Mouse (Mus musculus) small intestine, adult 2 months (tissue): ENCODE results near the gene Def8. TPM values are rescaled to one million over a fixed set of nuclear protein-coding genes. Genes with fewer than 3 reads are reported as not detected.
A peak's percentile ranks its signal among the peaks of the same experiment; 100 is the strongest.

Experiments
- H3K27ac ChIP-seq: fragments of 200-500 bp; 2 replicates; pipeline ENCODE4 v1.5.1; 2012; ENCODE audit warnings: low read depth, low read length, control low read depth, inconsistent platforms; ENCODE audit not compliant: insufficient read depth
- H3K27me3 ChIP-seq: fragments of 200-500 bp; 2 replicates; pipeline ENCODE4 v1.6.1; 2012; ENCODE audit warnings: mild to moderate bottlenecking, moderate library complexity, low read length, inconsistent platforms; ENCODE audit not compliant: control insufficient read depth, insufficient read depth
- H3K36me3 ChIP-seq: fragments of 200-500 bp; 2 replicates; pipeline ENCODE4 v1.6.1; 2012; ENCODE audit warnings: mild to moderate bottlenecking, low read length, control low read depth, inconsistent platforms; ENCODE audit not compliant: control insufficient read depth, insufficient read depth
- H3K4me1 ChIP-seq: fragments of 200-500 bp; 2 replicates; pipeline ENCODE4 v1.6.1; 2012; ENCODE audit warnings: low read length, inconsistent platforms, mixed read lengths; ENCODE audit not compliant: control insufficient read depth, insufficient read depth, insufficient read length
- H3K4me3 ChIP-seq: fragments of 200-500 bp; 2 replicates; pipeline ENCODE4 v1.5.1; 2012; ENCODE audit warnings: low read depth, mild to moderate bottlenecking, control low read depth, inconsistent platforms, low read length, moderate library complexity
- CTCF ChIP-seq: fragments of 200-500 bp; IDR thresholded peaks from 2 replicates; pipeline ENCODE4 v1.5.1; 2012; ENCODE audit warnings: low read depth, mild to moderate bottlenecking, control low read depth, inconsistent platforms, low read length, moderate library complexity, mixed read lengths; ENCODE audit not compliant: insufficient replicate concordance, insufficient read length; ENCODE audit errors: extremely low read depth
- POLR2A ChIP-seq: fragments of 200-500 bp; IDR thresholded peaks from 2 replicates; pipeline ENCODE4 v1.6.1; 2012; ENCODE audit warnings: low read depth, mild to moderate bottlenecking, control low read depth, inconsistent platforms, low read length, moderate library complexity
- WGBS: fragments of 180-500 bp; shearing (Covaris S2); methylation state at CpG from one replicate; pipeline ENCODE4 v1.1.7; 2018; 5-methylcytosine and 5-hydroxymethylcytosine counted together
- polyA plus RNA-seq: library from polyadenylated mRNA; depleted of rRNA; stranded (reverse); fragments of >200 nt; gene quantifications from 2 replicates; pipeline ENCODE4 v1.2.3, GENCODE M21; 2012

The Def8 gene
- polyA plus RNA-seq, 1 experiment, result 18.4 TPM

- H3K27ac ChIP-seq, result no peak overlapping the region
- peaks cover 13% of the 10 kb centered on the region for H3K4me1 ChIP-seq
- H3K4me3 ChIP-seq, result no peak overlapping the region
- no peak for TF ChIP-seq CTCF
- TF ChIP-seq POLR2A, result no peak
- H3K27me3 ChIP-seq, result no peaks in the 10 kb centered on the region
- 93% methylated on average over 34 of the region's 34 CpGs for WGBS
- no peaks in the 10 kb centered on the region for H3K36me3 ChIP-seq
Observed at GRCm38 (mm10) chr8:123420525-123421281, 2.6 kb upstream of the Def8 start.

GRCm38 (mm10) chr8:123421325-123421724 lies 2.0 kb upstream of the Def8 start:
- H3K4me1 ChIP-seq, result peaks cover 13% of the 10 kb centered on the region
- TF ChIP-seq CTCF (no peak), POLR2A (no peak)
- H3K36me3 ChIP-seq, result no peaks in the 10 kb centered on the region
- H3K27ac ChIP-seq, result no peak overlapping the region
- no peaks in the 10 kb centered on the region for H3K27me3 ChIP-seq
- WGBS, result 84% methylated on average over 19 of the region's 19 CpGs
- no peak overlapping the region for H3K4me3 ChIP-seq

- no peak overlapping the region for H3K27ac ChIP-seq
- TF ChIP-seq CTCF (peak; percentile 72; the same call in 1 of the 2 replicates), POLR2A (no peak)
- no peak overlapping the region for H3K4me3 ChIP-seq
- H3K4me1 ChIP-seq, result peaks cover 8% of the 10 kb centered on the region; the same call in 1 of the 2 replicates
- no peaks in the 10 kb centered on the region for H3K27me3 ChIP-seq
- H3K36me3 ChIP-seq, result no peaks in the 10 kb centered on the region
- WGBS, result 4% methylated on average over 17 of the region's 17 CpGs
Observed at GRCm38 (mm10) chr8:123422056-123422780, 1.1 kb upstream of the Def8 start.

- no peak for TF ChIP-seq CTCF
- no peak for TF ChIP-seq POLR2A
- WGBS, result 20% methylated on average over 3 of the region's 3 CpGs
- Histone ChIP-seq H3K4me1 (peaks cover 8% of the 10 kb centered on the region; the same call in 1 of the 2 replicates), H3K27ac (no peak overlapping the region), H3K4me3 (no peak overlapping the region), H3K36me3 (no peaks in the 10 kb centered on the region), H3K27me3 (no peaks in the 10 kb centered on the region)
Observed at GRCm38 (mm10) chr8:123422781-123423159, 557 bp upstream of the Def8 start.

GRCm38 (mm10) chr8:123426511-123427509 lies 3.5 kb downstream of the Def8 start:
- peaks cover 8% of the 10 kb centered on the region; the same call in 1 of the 2 replicates for H3K4me1 ChIP-seq
- no peaks in the 10 kb centered on the region for H3K36me3 ChIP-seq
- TF ChIP-seq POLR2A, result no peak
- H3K27ac ChIP-seq, result no peak overlapping the region
- H3K4me3 ChIP-seq, result no peak overlapping the region
- WGBS, result 97% methylated on average over 27 of the region's 27 CpGs
- H3K27me3 ChIP-seq, result no peaks in the 10 kb centered on the region

- no peaks in the 10 kb centered on the region for H3K27me3 ChIP-seq
- H3K36me3 ChIP-seq, result no peaks in the 10 kb centered on the region
- no peak for TF ChIP-seq CTCF
- TF ChIP-seq POLR2A, result no peak
- H3K27ac ChIP-seq, result no peak overlapping the region
- no peak overlapping the region for H3K4me3 ChIP-seq
- 97% methylated on average over 24 of the region's 24 CpGs for WGBS
- peaks cover 5% of the 10 kb centered on the region; the same call in 1 of the 2 replicates for H3K4me1 ChIP-seq
Observed at GRCm38 (mm10) chr8:123427639-123428275, 4.4 kb downstream of the Def8 start.
